Mouse (Mus musculus): ENCODE data around the gene Hacd1. TPM values are rescaled to one million over a fixed set of nuclear protein-coding genes. Genes with fewer than 3 reads are reported as not detected.

Gene Hacd1
- polyA plus RNA-seq, 1 experiment from 2014 or later, result 73.1 TPM

DNA sequence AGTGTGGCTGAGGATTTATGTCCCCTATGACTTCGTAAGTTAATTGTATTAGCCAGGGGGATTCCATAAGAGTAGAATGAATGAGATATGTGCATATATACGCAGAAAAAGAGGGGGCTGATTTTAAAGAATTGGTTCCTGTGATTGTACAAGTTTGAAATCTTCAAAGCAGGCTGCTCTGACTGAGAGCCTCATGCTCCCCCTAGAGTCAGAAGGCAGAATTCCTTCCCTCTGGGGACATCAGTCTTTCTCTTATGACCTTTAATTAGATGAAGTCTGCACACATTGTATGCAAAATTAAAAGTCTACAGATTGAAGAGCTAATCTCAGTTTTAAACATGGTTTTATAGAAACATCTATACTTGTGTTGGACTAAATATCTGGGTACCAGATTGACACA lies 117.8 kb downstream of the Hacd1 start:
- Histone ChIP-seq H3K27me3 (no peaks in the 10 kb centered on the region), H3K27ac (no peak overlapping the region), H3K4me2 (no peak overlapping the region), H3K36me3 (no peaks in the 10 kb centered on the region), H3K9me3 (no peaks in the 10 kb centered on the region), H3K9ac (no peak overlapping the region), H3K4me3 (no peak overlapping the region), H3K4me1 (replicated peaks) (no peaks in the 10 kb centered on the region)
- WGBS, result 64% methylated on average over 2 of the region's 2 CpGs
- no peak for ATAC-seq (ENCODE audit: low FRiP score)

DNA sequence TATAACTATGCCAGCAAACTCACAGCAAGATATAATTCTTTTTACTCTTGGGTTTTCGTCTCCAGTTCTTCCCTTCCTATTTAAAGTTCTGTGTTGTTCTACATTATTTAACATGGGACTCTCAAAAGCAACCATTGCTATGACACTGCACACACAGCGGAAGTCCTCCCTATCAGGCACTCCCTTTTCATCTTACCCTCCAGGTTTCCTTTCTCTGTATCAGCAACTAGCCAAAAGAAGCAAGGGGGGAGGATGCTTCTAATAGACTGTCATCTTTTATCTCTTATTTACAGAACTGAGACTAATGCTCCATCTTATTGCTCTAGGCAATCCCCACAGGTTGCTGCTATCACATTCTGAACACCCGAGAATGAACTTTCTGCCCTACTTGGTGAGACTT lies 120.6 kb downstream of the Hacd1 start:
- Histone ChIP-seq H3K27ac (no peak overlapping the region), H3K36me3 (no peaks in the 10 kb centered on the region), H3K4me3 (no peak overlapping the region), H3K27me3 (no peaks in the 10 kb centered on the region), H3K4me2 (no peak overlapping the region), H3K9me3 (no peaks in the 10 kb centered on the region), H3K9ac (no peak overlapping the region), H3K4me1 (replicated peaks) (no peaks in the 10 kb centered on the region)
- ATAC-seq (ENCODE audit: low FRiP score), result no peak
- 72% methylated on average over 3 of the region's 3 CpGs for WGBS

DNA sequence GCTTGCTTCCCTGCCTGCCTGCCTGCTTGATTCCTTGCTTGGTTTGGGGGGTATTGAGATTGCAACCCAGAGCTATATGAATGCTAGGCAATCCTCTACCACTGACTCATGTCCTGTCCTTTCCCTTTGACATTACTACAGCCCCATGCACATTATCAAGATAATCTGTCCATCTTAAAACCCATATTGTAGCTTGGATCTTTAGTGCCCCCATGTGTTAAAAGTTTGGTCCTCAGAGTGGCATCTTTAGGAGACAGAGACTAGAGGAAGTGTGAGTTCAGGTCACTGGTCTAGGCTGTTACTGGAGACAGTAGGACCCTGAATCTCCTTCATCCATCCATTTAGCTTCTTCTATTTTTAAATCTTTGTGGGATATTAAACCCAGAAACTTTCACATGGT lies 123.7 kb downstream of the Hacd1 start:
- Histone ChIP-seq H3K9me3 (no peaks in the 10 kb centered on the region), H3K9ac (no peak overlapping the region), H3K36me3 (no peaks in the 10 kb centered on the region), H3K4me3 (no peak overlapping the region), H3K27ac (no peak overlapping the region), H3K4me2 (no peak overlapping the region), H3K4me1 (replicated peaks) (no peaks in the 10 kb centered on the region), H3K27me3 (no peaks in the 10 kb centered on the region)
- ATAC-seq (ENCODE audit: low FRiP score), result no peak

DNA sequence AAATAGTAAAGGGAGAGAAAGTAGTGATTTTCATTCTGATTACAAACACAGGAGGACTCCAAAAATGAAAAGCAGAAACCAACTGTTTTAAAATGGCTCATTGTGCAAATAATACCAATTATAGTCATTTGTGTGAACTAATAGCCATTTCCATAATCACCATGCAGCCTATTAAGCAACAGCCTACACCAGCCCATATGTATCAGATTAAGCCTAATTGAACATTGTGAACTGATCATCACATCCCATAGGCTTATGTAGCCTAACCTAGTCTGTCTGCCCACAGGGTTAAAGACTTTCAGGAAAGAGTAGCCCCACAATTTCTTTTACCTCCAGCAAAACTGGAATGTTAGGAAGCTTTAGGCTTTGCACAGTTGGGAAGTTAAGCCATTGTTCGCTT lies 125.2 kb downstream of the Hacd1 start:
- no peaks in the 10 kb centered on the region for H3K4me1 ChIP-seq (replicated peaks)
- no peak for ATAC-seq (ENCODE audit: low FRiP score)
- 83% methylated on average over 1 of the region's 1 CpGs for WGBS
- H3K4me3 ChIP-seq, result no peak overlapping the region
- no peak overlapping the region for H3K27ac ChIP-seq
- H3K9ac ChIP-seq, result no peak overlapping the region
- no peak overlapping the region for H3K4me2 ChIP-seq
- H3K27me3 ChIP-seq, result no peaks in the 10 kb centered on the region
- no peaks in the 10 kb centered on the region for H3K36me3 ChIP-seq
- no peaks in the 10 kb centered on the region for H3K9me3 ChIP-seq

DNA sequence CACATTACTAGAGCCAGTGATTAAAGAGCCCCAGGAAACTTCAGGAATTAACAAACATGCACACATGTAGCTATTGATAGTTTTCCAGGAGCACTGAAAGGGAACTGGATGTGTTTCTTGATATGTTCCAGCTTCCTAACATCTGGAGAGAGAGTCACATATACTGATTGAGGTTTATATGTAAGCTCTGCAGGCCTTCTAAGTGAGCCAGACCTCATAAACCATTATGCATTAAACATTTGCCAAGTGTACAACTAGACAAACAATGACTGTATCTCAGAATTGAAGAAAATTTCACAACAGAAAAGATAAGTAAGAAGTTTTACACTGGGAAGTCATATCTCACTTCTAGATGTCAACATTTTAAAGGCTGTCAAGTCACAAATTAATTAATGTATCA lies 167.4 kb downstream of the Hacd1 start:
- ATAC-seq (ENCODE audit: low FRiP score), result no peak
- Histone ChIP-seq H3K4me3 (no peak overlapping the region), H3K9ac (no peak overlapping the region), H3K27ac (no peak overlapping the region), H3K36me3 (no peaks in the 10 kb centered on the region), H3K4me1 (replicated peaks) (no peaks in the 10 kb centered on the region), H3K27me3 (no peaks in the 10 kb centered on the region), H3K9me3 (no peaks in the 10 kb centered on the region), H3K4me2 (no peak overlapping the region)

DNA sequence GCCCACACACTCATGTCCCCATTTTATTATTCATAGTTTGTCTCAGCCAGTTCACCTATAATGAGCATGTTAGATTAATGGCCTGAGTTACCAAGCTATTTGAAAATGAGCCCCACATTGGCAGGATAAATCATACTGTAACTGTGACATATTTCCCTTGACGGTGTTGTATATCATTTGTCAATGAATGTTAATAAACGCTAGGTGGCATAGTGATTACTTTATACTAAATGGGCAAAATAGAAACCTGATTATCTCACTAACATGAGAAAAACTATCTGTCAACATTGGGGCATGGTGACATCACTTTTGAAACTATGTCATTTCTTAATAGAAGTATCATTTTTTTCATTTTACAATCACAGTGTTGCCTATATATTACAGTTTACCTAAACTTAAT lies 198.5 kb downstream of the Hacd1 start:
- Histone ChIP-seq H3K27ac (no peak overlapping the region), H3K27me3 (no peaks in the 10 kb centered on the region), H3K9ac (no peak overlapping the region), H3K36me3 (no peaks in the 10 kb centered on the region), H3K4me2 (no peak overlapping the region), H3K9me3 (no peaks in the 10 kb centered on the region), H3K4me3 (no peak overlapping the region), H3K4me1 (replicated peaks) (no peaks in the 10 kb centered on the region)
- 57% methylated on average over 2 of the region's 2 CpGs for WGBS
- ATAC-seq (ENCODE audit: low FRiP score), result no peak

DNA sequence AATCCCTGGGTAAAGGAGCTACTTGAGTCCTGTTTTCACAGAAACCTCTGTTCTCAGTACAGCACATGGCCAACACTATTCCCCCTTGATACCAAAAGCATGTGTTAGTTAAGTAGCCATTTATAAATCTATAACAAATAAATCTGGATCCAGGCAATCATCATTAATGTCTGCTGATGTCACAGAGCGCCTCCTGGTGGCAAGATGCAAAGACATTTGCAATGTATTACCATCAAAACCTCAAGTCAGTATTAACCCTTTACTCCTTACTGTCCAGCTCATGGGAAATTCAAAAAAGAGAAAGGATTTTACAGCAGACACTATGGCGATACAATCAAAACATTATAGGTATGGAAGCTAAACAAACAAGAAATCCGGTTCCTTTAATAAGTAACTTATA lies 200.4 kb downstream of the Hacd1 start:
- Histone ChIP-seq H3K4me1 (replicated peaks) (no peaks in the 10 kb centered on the region), H3K36me3 (no peaks in the 10 kb centered on the region), H3K4me2 (no peak overlapping the region), H3K27me3 (no peaks in the 10 kb centered on the region), H3K9me3 (no peaks in the 10 kb centered on the region), H3K9ac (no peak overlapping the region), H3K27ac (no peak overlapping the region), H3K4me3 (no peak overlapping the region)
- no peak for ATAC-seq (ENCODE audit: low FRiP score)
- WGBS, result 66% methylated on average over 3 of the region's 3 CpGs

DNA sequence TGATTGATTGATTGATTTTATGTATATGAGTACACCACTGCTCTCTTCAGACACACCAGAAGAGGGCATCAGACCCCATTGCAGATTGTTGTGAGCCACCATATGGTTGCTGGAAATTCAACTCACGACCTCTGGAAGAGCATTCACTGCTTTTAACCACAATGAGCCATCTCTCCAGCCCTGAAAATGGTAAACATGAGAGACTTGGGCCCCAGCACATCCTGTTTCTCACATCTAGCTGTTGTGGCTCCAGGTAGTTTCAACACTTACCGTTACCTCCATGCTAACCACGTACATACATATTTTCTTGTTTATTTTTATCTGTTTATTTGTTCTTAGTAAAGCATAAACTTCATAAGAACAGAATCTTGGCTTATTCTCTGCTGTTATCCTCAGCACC lies 219.6 kb downstream of the Hacd1 start:
- Histone ChIP-seq H3K9ac (no peak overlapping the region), H3K27ac (no peak overlapping the region), H3K4me2 (no peak overlapping the region), H3K4me3 (no peak overlapping the region), H3K4me1 (replicated peaks) (no peaks in the 10 kb centered on the region), H3K9me3 (no peaks in the 10 kb centered on the region), H3K36me3 (no peaks in the 10 kb centered on the region), H3K27me3 (no peaks in the 10 kb centered on the region)
- WGBS, result 82% methylated on average over 3 of the region's 3 CpGs
- ATAC-seq (ENCODE audit: low FRiP score), result no peak

DNA sequence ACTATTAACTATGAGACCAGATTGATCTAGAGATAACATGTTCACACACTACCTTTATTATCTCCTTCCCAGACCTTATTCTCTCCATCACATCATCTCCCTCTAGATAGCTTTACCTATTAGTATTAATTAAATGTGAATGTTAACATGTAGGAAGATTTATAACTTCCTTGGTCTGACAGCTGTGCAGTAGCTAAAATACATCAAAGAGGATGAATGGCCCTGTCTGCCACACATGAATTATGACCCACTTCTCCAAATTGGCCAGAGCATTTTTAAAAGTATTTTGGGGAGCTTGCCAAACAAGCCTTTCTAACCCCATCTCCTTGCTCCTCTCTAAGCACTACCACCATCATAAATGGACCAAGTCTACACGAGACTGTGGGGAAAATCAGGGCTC lies 220.9 kb downstream of the Hacd1 start:
- no peak for ATAC-seq (ENCODE audit: low FRiP score)
- no peaks in the 10 kb centered on the region for H3K9me3 ChIP-seq
- H3K4me3 ChIP-seq, result no peak overlapping the region
- no peak overlapping the region for H3K4me2 ChIP-seq
- H3K4me1 ChIP-seq (replicated peaks), result no peaks in the 10 kb centered on the region
- H3K27me3 ChIP-seq, result no peaks in the 10 kb centered on the region
- no peak overlapping the region for H3K9ac ChIP-seq
- no peaks in the 10 kb centered on the region for H3K36me3 ChIP-seq
- no peak overlapping the region for H3K27ac ChIP-seq
- 59% methylated on average over 1 of the region's 1 CpGs for WGBS

DNA sequence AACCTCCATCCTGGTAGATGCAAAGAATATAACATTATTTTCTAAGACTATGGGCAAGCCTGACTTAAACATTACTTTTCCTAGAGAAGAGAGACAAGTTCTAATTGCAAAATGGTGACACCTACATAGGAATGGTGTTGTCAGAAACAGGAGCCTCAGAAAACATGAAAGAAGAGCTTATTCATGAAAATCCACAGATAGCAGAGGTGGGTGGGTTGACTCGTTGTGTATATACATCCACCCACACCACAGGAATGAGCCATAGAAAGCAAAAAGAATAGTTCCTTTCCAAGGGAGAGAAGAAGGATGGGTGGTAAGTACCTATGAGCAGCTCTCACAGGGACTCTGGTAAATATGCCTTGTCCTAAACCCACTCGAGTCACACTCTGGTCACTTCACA lies 239.3 kb downstream of the Hacd1 start:
- Histone ChIP-seq H3K36me3 (no peaks in the 10 kb centered on the region), H3K9ac (no peak overlapping the region), H3K27ac (no peak overlapping the region), H3K27me3 (no peaks in the 10 kb centered on the region), H3K4me1 (replicated peaks) (no peaks in the 10 kb centered on the region), H3K4me3 (no peak overlapping the region), H3K4me2 (no peak overlapping the region), H3K9me3 (no peaks in the 10 kb centered on the region)
- ATAC-seq (ENCODE audit: low FRiP score), result no peak
- 74% methylated on average over 2 of the region's 2 CpGs for WGBS

DNA sequence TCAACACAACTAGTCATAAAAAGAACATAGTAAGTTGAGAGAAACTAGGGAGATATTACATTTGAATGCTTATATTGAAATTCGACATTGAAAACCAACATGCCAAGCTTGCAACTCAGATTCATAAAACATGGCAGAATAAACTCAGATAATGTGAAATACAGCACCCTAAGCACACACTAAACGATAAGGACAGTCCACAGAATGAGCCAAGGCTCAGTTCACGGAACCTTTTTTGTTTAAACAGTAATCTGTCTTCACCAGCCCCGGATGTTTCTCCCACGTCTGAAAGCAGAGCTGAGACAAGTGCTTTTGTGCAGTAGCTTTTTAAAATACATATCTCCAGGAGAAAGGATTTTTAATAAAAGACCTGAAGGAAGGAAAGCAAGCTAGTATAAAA lies 247.3 kb downstream of the Hacd1 start:
- Histone ChIP-seq H3K4me1 (replicated peaks) (no peaks in the 10 kb centered on the region), H3K27ac (no peak overlapping the region), H3K4me3 (no peak overlapping the region), H3K4me2 (no peak overlapping the region), H3K36me3 (no peaks in the 10 kb centered on the region), H3K9me3 (no peaks in the 10 kb centered on the region), H3K27me3 (no peaks in the 10 kb centered on the region), H3K9ac (no peak overlapping the region)
- ATAC-seq (ENCODE audit: low FRiP score), result no peak
- 78% methylated on average over 5 of the region's 5 CpGs for whole genome bisulfite sequencing

DNA sequence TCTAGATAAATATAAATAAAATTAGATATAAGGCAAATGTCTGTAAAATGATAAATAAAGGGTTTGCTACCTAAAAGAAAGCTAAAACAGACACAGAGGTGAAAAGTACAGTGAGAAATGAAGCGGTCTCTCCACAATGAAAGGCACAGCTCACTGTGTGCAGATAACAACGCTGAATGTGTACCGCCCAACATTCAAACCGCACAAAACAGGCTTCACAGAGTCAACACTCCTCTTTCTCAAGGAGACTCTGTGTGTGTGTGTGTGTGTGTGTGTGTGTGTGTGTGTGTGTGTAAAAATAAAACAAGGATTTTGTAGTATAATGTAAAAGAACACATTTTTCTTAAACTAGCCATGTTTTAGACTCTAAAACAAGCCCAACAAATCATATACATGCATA lies 247.9 kb downstream of the Hacd1 start:
- H3K4me1 ChIP-seq (replicated peaks), result no peaks in the 10 kb centered on the region
- H3K36me3 ChIP-seq, result no peaks in the 10 kb centered on the region
- no peak overlapping the region for H3K27ac ChIP-seq
- H3K9ac ChIP-seq, result no peak overlapping the region
- no peaks in the 10 kb centered on the region for H3K27me3 ChIP-seq
- H3K9me3 ChIP-seq, result no peaks in the 10 kb centered on the region
- no peak overlapping the region for H3K4me3 ChIP-seq
- ATAC-seq (ENCODE audit: low FRiP score), result no peak
- H3K4me2 ChIP-seq, result no peak overlapping the region
- WGBS, result 85% methylated on average over 4 of the region's 4 CpGs

DNA sequence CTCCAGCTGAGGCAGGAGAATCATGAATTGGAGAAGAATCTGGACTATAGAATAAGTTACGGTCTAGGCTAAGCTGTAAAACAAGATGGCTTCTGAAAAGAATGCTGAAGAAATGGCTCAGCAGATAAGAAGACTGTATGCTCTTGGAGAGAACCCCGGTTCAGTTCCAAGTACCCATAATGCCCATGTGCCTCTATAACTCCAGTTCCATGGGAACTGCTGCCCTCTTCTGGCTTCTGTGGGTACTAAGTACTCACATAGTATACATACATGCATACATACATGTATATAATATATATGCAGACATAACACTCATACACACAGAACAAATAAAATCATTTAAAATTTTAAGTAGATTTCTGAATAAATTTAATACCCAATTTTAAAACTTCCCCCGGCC lies 249.8 kb downstream of the Hacd1 start:
- no peaks in the 10 kb centered on the region for H3K36me3 ChIP-seq
- H3K4me1 ChIP-seq (replicated peaks), result no peaks in the 10 kb centered on the region
- no peak overlapping the region for H3K4me2 ChIP-seq
- no peaks in the 10 kb centered on the region for H3K27me3 ChIP-seq
- H3K27ac ChIP-seq, result no peak overlapping the region
- ATAC-seq (ENCODE audit: low FRiP score), result no peak
- 92% methylated on average over 3 of the region's 3 CpGs for WGBS
- H3K9ac ChIP-seq, result no peak overlapping the region
- no peak overlapping the region for H3K4me3 ChIP-seq
- no peaks in the 10 kb centered on the region for H3K9me3 ChIP-seq

DNA sequence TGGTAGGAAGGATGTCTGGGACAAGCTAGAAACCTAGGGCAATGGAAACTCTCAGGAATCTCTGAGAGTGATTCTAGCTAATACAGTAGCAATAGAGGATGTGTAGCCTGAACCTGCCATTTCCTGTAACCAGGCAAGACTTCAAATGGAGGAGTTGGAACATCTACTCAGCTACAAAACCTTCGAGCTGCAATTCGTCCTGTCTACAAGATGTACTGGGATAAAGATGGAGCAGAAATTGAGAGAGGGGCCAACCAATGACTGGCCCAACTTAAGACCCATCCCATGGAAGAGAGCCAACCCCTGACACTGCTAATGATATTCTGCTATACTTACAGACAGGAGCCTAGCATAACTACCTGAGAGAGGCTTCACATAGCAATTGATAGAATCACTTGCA lies 255.3 kb downstream of the Hacd1 start:
- Histone ChIP-seq H3K36me3 (no peaks in the 10 kb centered on the region), H3K4me1 (replicated peaks) (no peaks in the 10 kb centered on the region), H3K4me3 (no peak overlapping the region), H3K27me3 (no peaks in the 10 kb centered on the region), H3K4me2 (no peak overlapping the region), H3K27ac (no peak overlapping the region), H3K9me3 (no peaks in the 10 kb centered on the region), H3K9ac (no peak overlapping the region)
- ATAC-seq (ENCODE audit: low FRiP score), result no peak
- WGBS, result 88% methylated on average over 2 of the region's 2 CpGs

All from hindbrain, embryonic 13.5 days (tissue).